Mouse (Mus musculus): Measurements from ENCODE around the gene Sfxn2.

The Sfxn2 gene

GRCm38 (mm10) chr19:46631637-46632036 is 58.5 kb downstream of the Sfxn2 start:
- no peak for DNase-seq

DNA sequence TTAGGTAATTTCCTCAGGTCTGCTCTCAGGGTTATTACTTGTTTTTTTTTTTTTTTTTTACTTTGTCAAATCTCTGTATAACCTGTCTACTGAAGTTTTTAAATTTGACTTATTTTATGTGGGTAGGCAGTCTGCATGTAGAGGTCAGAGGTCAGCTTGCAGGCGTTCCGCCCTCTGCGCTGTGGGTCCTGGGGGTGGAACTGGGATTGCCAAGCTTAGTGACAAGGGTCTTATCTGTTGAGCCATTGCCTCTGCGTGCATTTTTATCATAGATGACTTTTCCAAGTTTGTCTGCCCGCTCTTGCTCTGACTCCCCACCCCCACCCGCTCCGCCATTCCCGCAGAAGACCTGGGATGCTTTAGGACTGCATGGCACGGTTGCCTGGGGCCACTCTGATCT is 62.6 kb downstream of the Sfxn2 start:
- no peak for DNase-seq

GRCm38 (mm10) chr19:46637598-46637997 is 64.4 kb downstream of the Sfxn2 start:
- no peak for DNase-seq

GRCm38 (mm10) chr19:46639053-46639452 is 65.9 kb downstream of the Sfxn2 start:
- DNase-seq = no peak

DNA sequence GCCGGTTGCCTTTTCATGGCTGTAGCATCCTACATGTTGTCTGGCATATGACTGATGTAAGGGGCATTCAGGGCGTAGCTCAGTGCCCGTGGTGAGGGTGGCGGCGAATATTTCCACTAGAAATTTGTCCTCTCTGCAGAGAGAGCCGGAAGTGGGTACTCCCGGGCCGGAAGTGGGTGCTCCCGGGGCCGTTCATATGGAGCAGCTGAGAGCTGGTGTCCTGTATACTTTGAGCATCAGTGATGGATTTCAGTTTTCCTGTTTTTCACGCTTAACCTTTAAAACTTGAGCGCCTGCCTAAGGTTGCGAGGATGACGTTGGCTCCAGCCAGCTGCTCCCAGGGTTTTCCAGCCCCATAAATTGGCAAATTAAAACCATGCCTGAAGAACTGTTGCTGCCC is 66.3 kb downstream of the Sfxn2 start:
- peak; percentile 54 to 78 for DNase-seq

DNA sequence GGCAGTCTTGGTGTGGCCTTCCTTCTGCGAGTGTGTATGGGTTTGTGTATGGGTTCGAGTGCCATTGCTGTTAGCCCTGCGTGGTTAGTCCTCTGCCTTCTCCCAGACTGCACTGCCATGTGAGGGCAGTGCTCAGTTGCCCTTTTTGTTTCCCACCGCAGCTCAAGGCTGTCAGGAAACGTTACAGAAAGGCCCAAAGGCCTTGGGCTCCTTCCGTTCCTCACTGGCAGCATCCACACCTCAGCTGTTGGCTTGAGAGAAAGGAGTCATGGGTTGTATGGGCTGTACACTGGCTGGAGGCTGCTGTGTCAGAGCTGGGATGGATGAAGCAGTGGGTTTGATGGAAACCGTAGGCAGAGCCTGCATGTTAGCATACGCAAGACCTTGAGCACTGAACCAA is 67.6 kb downstream of the Sfxn2 start:
- no peak for DNase-seq

DNA sequence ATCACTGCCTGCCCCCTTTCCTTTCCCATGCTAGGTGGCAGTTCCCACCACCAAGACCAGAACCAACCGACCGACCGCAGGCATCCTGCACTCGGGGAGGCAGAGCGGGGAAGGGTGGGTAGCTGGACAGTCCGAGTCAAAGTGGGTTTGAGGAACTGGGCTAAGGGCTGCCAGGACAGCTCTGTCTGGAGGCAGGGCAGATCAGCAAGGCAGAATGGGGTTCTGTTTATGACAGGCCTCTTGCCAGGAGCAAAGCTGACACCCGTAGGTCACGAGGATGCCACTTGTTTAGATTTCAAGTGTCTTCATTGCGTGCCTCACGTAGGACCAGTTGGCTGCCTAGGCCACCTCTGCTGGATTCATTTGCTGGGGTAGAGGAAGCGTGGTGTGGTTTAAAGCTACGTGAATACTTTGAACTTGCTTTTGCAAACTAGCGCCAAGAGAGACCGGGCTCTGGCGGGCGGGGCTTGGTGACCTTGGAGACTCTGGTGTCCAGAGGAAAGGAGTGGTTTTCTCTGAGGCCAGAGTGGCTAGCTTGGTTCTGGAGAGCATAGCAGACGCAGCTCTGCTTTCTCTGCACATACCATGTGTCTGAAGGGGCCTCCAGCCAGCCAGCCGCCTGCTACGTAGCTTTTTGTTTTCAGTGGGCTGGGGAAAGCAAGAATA is 68.4 kb downstream of the Sfxn2 start:
- peak; percentile 79 to 86 for DNase-seq

GRCm38 (mm10) chr19:46642136-46642753 is 69.1 kb downstream of the Sfxn2 start:
- no peak for DNase-seq

DNA sequence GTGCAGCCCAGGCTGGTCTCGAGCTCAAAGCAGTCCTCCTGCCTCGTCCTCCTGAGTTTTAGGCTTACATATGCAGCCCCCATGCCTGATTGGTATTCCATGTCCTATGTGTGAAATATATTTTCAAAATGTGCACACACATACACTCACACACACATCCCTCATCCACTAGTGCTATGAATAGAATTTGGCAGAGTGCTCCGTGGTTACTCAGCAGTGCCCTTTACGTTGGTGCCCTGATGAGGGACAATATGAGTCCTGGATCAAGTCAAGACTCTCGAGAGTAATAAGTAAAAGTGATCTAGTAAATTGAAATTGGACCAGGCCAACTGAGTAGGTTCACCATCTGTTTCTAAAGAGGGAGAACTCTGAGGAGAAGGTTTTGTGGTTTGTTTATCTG is 70.1 kb downstream of the Sfxn2 start:
- DNase-seq = no peak

GRCm38 (mm10) chr19:46644343-46644792 is 71.2 kb downstream of the Sfxn2 start:
- DNase-seq = no peak

GRCm38 (mm10) chr19:46644793-46645602 is 71.8 kb downstream of the Sfxn2 start:
- DNase-seq = peak in 1 of 2 experiments; percentile 58

- no peak for DNase-seq
Observed at GRCm38 (mm10) chr19:46646041-46646481, 72.9 kb downstream of the Sfxn2 start.

GRCm38 (mm10) chr19:46647254-46647653 is 74.1 kb downstream of the Sfxn2 start:
- DNase-seq = no peak

Measured in lung, postnatal 4 days (tissue).